In the genomic region with DNA sequence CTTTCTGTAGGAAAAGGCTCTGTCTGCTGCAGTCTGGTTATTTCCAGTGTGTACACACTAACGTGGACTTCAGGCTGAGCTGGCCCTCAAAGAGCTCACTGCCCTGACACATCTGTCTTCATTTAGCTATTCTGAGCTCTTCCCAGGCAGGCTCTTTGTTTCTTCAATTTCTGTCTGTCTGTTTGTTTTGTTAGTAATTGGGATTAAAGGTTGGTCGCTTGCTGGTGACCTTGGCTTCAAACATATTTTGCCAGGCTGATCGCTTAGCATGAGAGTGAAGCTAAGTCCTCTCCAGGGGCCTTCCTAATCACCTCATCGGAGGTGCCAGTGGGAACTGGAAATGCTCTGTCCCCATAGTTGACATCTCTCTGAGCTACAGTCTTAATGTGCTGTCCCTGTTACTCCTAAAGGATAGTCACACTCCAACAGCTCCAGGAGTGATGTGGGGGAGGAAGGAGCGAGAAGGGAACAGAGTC, we compare ENCODE assay signal across 11 mouse cellular contexts. TPM values are rescaled to one million over a fixed set of nuclear protein-coding genes. Genes with fewer than 3 reads are reported as not detected.
DNase-seq lines count a peak whose midpoint lies in the region; ATAC-seq lines count a peak whose summit lies in the region.
"Had no signal": no experiment of that assay in that cellular context is flagged by ENCODE, and none has a peak within 500 bp of the region (broad histone marks: within the 10 kb centered on the region; RNA-seq: fewer than 3 reads in every experiment).

No protein-coding gene starts in this region.

- H3K27me3 ChIP-seq in hindbrain, embryonic 12.5 days = no peaks in the 10 kb centered on the region
- no peaks in the 10 kb centered on the region for H3K27me3 ChIP-seq in hindbrain, embryonic 11.5 days (ENCODE audit: control insufficient read depth, insufficient read depth, low read length)
- no peaks in the 10 kb centered on the region for H3K27me3 ChIP-seq in midbrain, embryonic 11.5 days (ENCODE audit: control insufficient read depth, insufficient read depth, low read length)
- H3K27me3 ChIP-seq in midbrain, embryonic 15.5 days (replicated peaks) = no peaks in the 10 kb centered on the region
- H3K27me3 ChIP-seq in midbrain, embryonic 13.5 days = no peaks in the 10 kb centered on the region
- H3K27me3 ChIP-seq: forebrain, embryonic 15.5 days had no signal

- H3K9ac ChIP-seq in hindbrain, embryonic 12.5 days = no peak overlapping the region
- H3K9ac ChIP-seq in hindbrain, embryonic 11.5 days (ENCODE audit: low read depth, low read length) = no peak overlapping the region
- H3K9ac ChIP-seq in midbrain, embryonic 11.5 days (ENCODE audit: low read length) = no peak overlapping the region
- no peak overlapping the region for H3K9ac ChIP-seq in midbrain, embryonic 15.5 days
- no peak overlapping the region for H3K9ac ChIP-seq in midbrain, embryonic 13.5 days (replicated peaks)
- H3K9ac ChIP-seq: forebrain, embryonic 15.5 days had no signal

- WGBS in hindbrain, embryonic 12.5 days = 42% methylated on average over 5 of the region's 5 CpGs
- WGBS in hindbrain, embryonic 11.5 days = 40% methylated on average over 5 of the region's 5 CpGs
- 47% methylated on average over 5 of the region's 5 CpGs for WGBS in midbrain, embryonic 11.5 days
- WGBS in midbrain, embryonic 15.5 days = 41% methylated on average over 5 of the region's 5 CpGs
- 44% methylated on average over 5 of the region's 5 CpGs for WGBS in midbrain, embryonic 13.5 days

- DNase-seq in hindbrain, embryonic 11.5 days (ENCODE audit: low spot score) = no peak
- DNase-seq in midbrain, embryonic 11.5 days (ENCODE audit: low spot score, missing footprints) = peak; percentile 88
- peak; percentile 48 for DNase-seq in embryo, embryonic 9.5 days (ENCODE audit: extremely low spot score)
- DNase-seq in right cerebral cortex, postnatal 4 days = no peak
- DNase-seq in T-cell, adult 2 months (ENCODE audit: low spot score) = no peak
- DNase-seq: cerebellum, postnatal 36 days had no signal

- H3K4me3 ChIP-seq in hindbrain, embryonic 12.5 days = no peak overlapping the region
- H3K4me3 ChIP-seq in hindbrain, embryonic 11.5 days (ENCODE audit: low read depth, low read length) = no peak overlapping the region
- no peak overlapping the region for H3K4me3 ChIP-seq in midbrain, embryonic 11.5 days (ENCODE audit: low read depth, low read length)
- no peak overlapping the region for H3K4me3 ChIP-seq in midbrain, embryonic 15.5 days
- H3K4me3 ChIP-seq in midbrain, embryonic 13.5 days (replicated peaks) = no peak overlapping the region
- H3K4me3 ChIP-seq: forebrain, embryonic 15.5 days had no signal

- H3K4me1 ChIP-seq in hindbrain, embryonic 12.5 days = peaks cover 23% of the 10 kb centered on the region
- no peaks in the 10 kb centered on the region; the same call in none of the 2 replicates for H3K4me1 ChIP-seq in hindbrain, embryonic 11.5 days (replicated peaks; ENCODE audit: control insufficient read depth, insufficient read depth, low read length)
- peaks cover 10% of the 10 kb centered on the region for H3K4me1 ChIP-seq in midbrain, embryonic 11.5 days (ENCODE audit: control insufficient read depth, insufficient read depth, low read length)
- H3K4me1 ChIP-seq in midbrain, embryonic 15.5 days = peaks cover 3% of the 10 kb centered on the region
- peaks cover 19% of the 10 kb centered on the region for H3K4me1 ChIP-seq in midbrain, embryonic 13.5 days (replicated peaks)
- H3K4me1 ChIP-seq: forebrain, embryonic 15.5 days had no signal

- peak overlapping the region; percentile 12; the same call in 1 of the 2 replicates for H3K27ac ChIP-seq in hindbrain, embryonic 12.5 days
- H3K27ac ChIP-seq in hindbrain, embryonic 11.5 days (ENCODE audit: low read depth, low read length) = no peak overlapping the region
- no peak overlapping the region for H3K27ac ChIP-seq in midbrain, embryonic 11.5 days (ENCODE audit: low read depth, low read length)
- H3K27ac ChIP-seq in midbrain, embryonic 15.5 days = no peak overlapping the region
- H3K27ac ChIP-seq in midbrain, embryonic 13.5 days = 0 out of 2 replicates have a peak overlapping the region, but pooled peaks have one; percentile 8
- H3K27ac ChIP-seq: forebrain, embryonic 15.5 days had no signal

- no peaks in the 10 kb centered on the region for H3K36me3 ChIP-seq in hindbrain, embryonic 12.5 days
- no peaks in the 10 kb centered on the region for H3K36me3 ChIP-seq in hindbrain, embryonic 11.5 days (ENCODE audit: control insufficient read depth, insufficient read depth, low read length)
- 0 out of 2 replicates have a peak, but pooled peaks cover 2% of the 10 kb centered on the region for H3K36me3 ChIP-seq in midbrain, embryonic 11.5 days (ENCODE audit: control insufficient read depth, insufficient read depth, low read length)
- no peaks in the 10 kb centered on the region for H3K36me3 ChIP-seq in midbrain, embryonic 15.5 days (replicated peaks)
- no peaks in the 10 kb centered on the region for H3K36me3 ChIP-seq in midbrain, embryonic 13.5 days
- H3K36me3 ChIP-seq: forebrain, embryonic 15.5 days had no signal

- H3K4me2 ChIP-seq in hindbrain, embryonic 12.5 days (replicated peaks) = no peak overlapping the region
- H3K4me2 ChIP-seq in hindbrain, embryonic 11.5 days (replicated peaks; ENCODE audit: low read depth, low read length) = no peak overlapping the region
- no peak overlapping the region for H3K4me2 ChIP-seq in midbrain, embryonic 11.5 days
- H3K4me2 ChIP-seq in midbrain, embryonic 15.5 days = no peak overlapping the region
- no peak overlapping the region for H3K4me2 ChIP-seq in midbrain, embryonic 13.5 days (replicated peaks)
- H3K4me2 ChIP-seq: forebrain, embryonic 15.5 days had no signal

- ATAC-seq in hindbrain, embryonic 12.5 days (ENCODE audit: low FRiP score) = no peak
- ATAC-seq in hindbrain, embryonic 11.5 days (ENCODE audit: low FRiP score) = no peak
- peak; percentile 69; the same call in 1 of the 2 replicates for ATAC-seq in midbrain, embryonic 11.5 days (ENCODE audit: low FRiP score)
- ATAC-seq in midbrain, embryonic 15.5 days (replicated peaks) = no peak
- ATAC-seq in midbrain, embryonic 13.5 days = no peak; the same call in 1 of the 2 replicates
- ATAC-seq: forebrain, embryonic 15.5 days; lung, postnatal 0 days had no signal

- H3K9me3 ChIP-seq in hindbrain, embryonic 12.5 days (replicated peaks) = no peaks in the 10 kb centered on the region
- no peaks in the 10 kb centered on the region for H3K9me3 ChIP-seq in hindbrain, embryonic 11.5 days (ENCODE audit: control insufficient read depth, low read length)
- H3K9me3 ChIP-seq in midbrain, embryonic 11.5 days (ENCODE audit: control insufficient read depth, low read length) = no peaks in the 10 kb centered on the region
- no peaks in the 10 kb centered on the region for H3K9me3 ChIP-seq in midbrain, embryonic 15.5 days
- H3K9me3 ChIP-seq in midbrain, embryonic 13.5 days = no peaks in the 10 kb centered on the region
- H3K9me3 ChIP-seq: forebrain, embryonic 15.5 days had no signal

RNA-seq across cellular contexts. Expression of a gene that starts 53.6 kb away (rescaled TPM):
- 9.4 and 10.6 TPM in 2 replicates for polyA plus RNA-seq in hindbrain, embryonic 12.5 days (2016; fragmentation: Nextera tagmentation; extraction: Ambion mirVana)
- polyA plus RNA-seq in hindbrain, embryonic 11.5 days (2014; fragmentation: Nextera tagmentation; extraction: Ambion mirVana) = 13.0 and 13.1 TPM in 2 replicates
- 14.4 and 14.5 TPM in 2 replicates for polyA plus RNA-seq in midbrain, embryonic 11.5 days (2014; fragmentation: Nextera tagmentation; extraction: Ambion mirVana)
- 2.5 and 3.2 TPM in 2 replicates for polyA plus RNA-seq in midbrain, embryonic 15.5 days (2015; fragmentation: Nextera tagmentation; extraction: Ambion mirVana)
- polyA plus RNA-seq in midbrain, embryonic 13.5 days (2015; fragmentation: Nextera tagmentation; extraction: Ambion mirVana) = 2.6 and 4.0 TPM in 2 replicates

Comparison
In these comparisons a context has a peak if more than half of its experiments do, and no peak if none do; other contexts are left out.
1. H3K27ac ChIP-seq: peak in hindbrain, embryonic 12.5 days (single experiment) and midbrain, embryonic 13.5 days (single experiment); none in hindbrain, embryonic 11.5 days (single experiment), midbrain, embryonic 11.5 days (single experiment) and midbrain, embryonic 15.5 days (single experiment).
2. DNase-seq: peak in midbrain, embryonic 11.5 days (single experiment) and embryo, embryonic 9.5 days (single experiment); none in hindbrain, embryonic 11.5 days (single experiment), right cerebral cortex, postnatal 4 days (single experiment) and T-cell, adult 2 months (single experiment).